Mouse (Mus musculus) gonadal fat pad, adult 2 months (tissue): ENCODE data around the gene Appbp2. TPM values are rescaled to one million over a fixed set of nuclear protein-coding genes. Genes with fewer than 3 reads are reported as not detected.
"Not testable (repeated sequence)": the region's sequence is repeated elsewhere in the genome, so short reads cannot be mapped to it uniquely, and the experiment has no call there.

Experiments used
- DNase-seq: peaks from one replicate; pipeline ENCODE4 v3.0.0-alpha.2; 2012; ENCODE audit warnings: low read depth
- polyA plus RNA-seq: library from polyadenylated mRNA; depleted of rRNA; stranded (reverse); fragments of >200 nt; gene quantifications from 2 replicates; pipeline ENCODE4 v1.2.3, GENCODE M21; 2012; rRNA removed

The Appbp2 gene
- polyA plus RNA-seq, 1 experiment, result 13.2 TPM

DNA sequence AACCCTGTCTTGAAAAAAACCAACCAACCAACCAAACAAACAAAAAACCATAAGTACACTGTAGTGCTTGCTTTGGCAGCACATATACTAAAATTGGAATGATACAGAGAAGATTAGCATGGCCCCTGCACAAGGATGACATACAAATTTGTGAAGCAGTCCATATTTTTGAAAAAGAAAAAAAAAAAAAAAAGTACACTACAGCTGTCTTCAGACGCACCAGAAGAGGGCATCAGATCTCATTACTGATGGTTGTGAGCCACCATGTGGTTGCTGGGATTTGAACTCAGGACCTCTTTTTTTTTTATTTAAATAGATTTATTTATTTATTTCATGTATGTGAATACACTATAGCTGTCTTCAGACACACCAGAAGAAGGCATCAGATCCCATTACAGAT is 71.9 kb downstream of the Appbp2 start:
- DNase-seq, result not testable (repeated sequence)

DNA sequence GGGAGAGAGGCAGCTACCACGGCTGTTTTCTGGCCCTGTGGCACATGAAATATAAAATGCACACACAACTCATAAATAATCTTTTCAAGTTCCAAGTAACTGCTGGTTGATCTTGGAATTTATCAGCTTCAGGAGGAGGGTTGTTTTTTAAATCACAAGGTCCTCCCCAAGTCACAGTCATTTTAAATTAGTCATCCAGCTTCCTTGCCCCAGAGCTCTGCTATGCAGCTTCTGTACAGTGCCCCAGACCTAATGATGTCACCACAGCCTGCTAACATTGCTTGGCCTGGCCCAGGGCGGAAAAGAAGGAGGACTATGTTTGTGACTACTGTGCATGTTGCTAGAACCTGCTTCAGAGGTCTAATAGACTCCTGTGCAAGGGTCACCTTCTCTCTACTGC is 77.6 kb downstream of the Appbp2 start:
- no peak for DNase-seq

DNA sequence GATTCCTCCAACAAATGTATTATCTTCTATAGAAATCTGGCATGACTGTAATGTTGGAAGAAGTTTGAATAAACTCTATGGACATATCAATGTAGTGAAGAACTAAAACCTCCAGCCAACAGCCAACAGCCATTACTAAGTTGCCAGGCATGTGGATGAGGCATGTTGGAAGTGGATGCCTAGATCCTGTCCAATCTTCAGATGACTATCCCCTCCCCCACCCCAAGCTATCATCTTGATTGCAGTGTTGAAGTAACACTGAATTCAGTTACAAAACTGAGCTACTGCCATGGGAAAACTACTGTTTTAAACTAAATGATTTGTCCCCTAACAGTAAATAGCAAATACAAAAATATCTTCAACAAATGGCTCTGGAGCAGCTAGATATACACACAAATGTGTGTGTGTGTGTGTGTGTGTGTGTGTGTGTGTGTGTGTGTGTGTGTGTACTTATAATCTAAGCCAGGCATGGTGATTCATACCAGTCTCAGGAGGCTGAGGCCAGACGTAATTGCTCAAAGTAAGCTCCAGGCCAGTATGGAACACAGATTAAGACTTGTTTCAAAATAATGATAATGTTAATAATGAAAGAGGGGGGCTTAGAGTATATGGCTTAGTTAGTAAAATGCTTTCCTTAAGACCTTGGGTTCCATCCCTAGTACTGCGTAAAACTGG is 82.5 kb downstream of the Appbp2 start:
- DNase-seq, result no peak

DNA sequence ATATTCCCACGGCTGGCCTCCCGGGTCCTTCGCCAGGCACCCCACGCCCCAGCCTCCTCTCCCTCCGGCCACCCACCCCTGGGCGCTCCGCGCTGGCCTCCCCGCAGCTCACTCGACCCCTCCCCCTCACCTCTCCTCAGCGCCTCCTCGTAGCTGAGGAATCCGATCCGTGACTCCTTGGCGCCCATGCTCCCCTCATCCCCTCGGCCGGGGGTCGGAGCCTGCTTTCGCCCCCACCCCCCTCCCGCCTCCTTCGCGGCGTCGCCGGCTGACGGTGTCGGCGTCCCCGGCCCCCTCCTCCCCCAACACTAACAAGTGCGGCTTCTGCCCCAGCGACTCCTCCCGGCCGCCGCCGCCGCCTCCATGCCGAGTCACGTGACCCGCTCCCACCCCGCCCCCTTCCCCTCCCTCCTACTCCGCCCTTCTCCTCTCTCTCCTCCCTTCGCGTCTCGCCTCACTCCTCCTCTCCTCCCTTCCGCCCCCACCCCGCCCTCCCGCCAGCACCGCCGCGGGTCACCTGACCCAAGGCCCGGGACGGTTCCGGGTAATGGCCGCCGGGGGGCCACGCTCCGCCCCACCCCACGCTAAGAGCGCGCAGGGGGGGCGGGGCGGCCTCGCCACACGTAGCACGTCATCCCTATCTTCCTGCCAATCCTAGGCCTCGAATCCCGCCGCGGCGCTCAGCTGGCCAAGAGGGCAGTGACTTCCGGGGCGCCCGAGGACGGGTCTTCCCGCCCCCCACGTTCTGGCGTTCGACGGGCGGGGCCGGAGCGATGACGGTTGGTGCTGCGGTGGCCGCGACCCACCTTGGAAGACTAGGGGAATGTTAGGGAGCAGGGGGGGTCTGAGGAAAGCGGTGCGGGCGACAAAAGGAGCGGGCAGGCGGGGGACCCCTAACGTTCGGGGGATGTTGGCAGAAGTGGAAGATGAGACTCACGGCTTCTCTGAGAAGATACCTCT is 95.1 kb downstream of the Appbp2 start, which contains the start of gene Usp32:
Gene Usp32, minus strand, starts transcription at position 581 of the 960 bp plus-strand sequence.
- peak; percentile 49 for DNase-seq

DNA sequence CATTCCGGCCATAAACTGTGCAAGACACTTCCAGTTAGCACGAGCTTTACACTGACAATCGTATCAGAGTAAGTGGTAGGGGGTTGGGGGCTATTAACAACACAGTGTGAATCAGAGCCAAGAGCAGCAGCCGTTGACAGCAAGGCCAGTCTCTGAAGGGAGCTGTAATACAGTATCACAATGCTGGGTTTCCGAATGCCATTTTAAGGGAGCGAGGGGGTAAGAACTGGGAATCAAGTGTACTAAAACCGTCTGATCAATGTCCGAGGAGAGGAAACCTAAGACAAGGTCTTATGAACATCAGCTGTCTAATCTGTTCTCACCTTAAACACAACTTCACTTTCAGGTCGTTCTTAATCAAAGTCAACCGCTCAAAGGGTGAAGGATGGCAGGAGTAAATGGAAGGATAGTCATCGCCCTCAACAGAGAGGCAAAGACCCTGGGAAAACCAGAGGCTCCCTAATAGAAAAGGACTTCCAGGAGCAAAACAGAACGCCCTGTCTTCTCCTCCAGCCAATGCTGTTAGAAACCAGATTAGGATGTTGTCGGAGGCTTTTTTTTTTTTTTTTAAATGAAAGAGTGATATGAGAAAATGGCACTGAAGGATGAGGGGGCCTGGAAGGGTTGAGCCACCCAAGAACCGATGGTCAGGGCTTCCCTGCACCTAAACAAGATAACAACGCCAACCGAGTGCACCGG is 96.0 kb downstream of the Appbp2 start:
- no peak for DNase-seq

Other genes starting within 250 kb of the Appbp2 start
- 6.8 and 7.8 TPM in 2 replicates for gene Usp32, start 95.0 kb downstream of the Appbp2 start, polyA plus RNA-seq
- gene 1700125H20Rik, start 64.7 kb downstream of the Appbp2 start, polyA plus RNA-seq, result not detected in 2 replicates
- gene Ppm1d, start 76.1 kb upstream of the Appbp2 start, polyA plus RNA-seq, result 5.4 and 6.6 TPM in 2 replicates
- gene Bcas3, start 118.0 kb upstream of the Appbp2 start, polyA plus RNA-seq, result 46.8 and 63.5 TPM in 2 replicates